Mouse (Mus musculus): ENCODE data around the gene Ceacam16.

GRCm38 (mm10) chr7:19818875-19819274, 42.2 kb downstream of the Ceacam16 start:
- TF ChIP-seq MAFK (IDR thresholded peaks at IDR 0.05; ENCODE audit: insufficient read depth, low read depth, low read length), result no peak
- no peak for TF ChIP-seq ZC3H11A (IDR thresholded peaks at IDR 0.05; ENCODE audit: borderline replicate concordance, low read depth, low read length)
- TF ChIP-seq CHD2 (IDR thresholded peaks at IDR 0.05; ENCODE audit: low read depth, low read length), result no peak
- no peak for TF ChIP-seq HCFC1 (IDR thresholded peaks at IDR 0.05; ENCODE audit: borderline replicate concordance, insufficient read depth, low read length)
- no peak for TF ChIP-seq ZNF384 (IDR thresholded peaks at IDR 0.05; ENCODE audit: low read depth, low read length)

All from ES-E14 (cell line).